Mouse (Mus musculus) embryonic facial prominence, embryonic 12.5 days (tissue): ENCODE measurements around the gene Sult2a8. TPM values are rescaled to one million over a fixed set of nuclear protein-coding genes. Genes with fewer than 3 reads are reported as not detected.
"Not testable (repeated sequence)": the region's sequence is repeated elsewhere in the genome, so short reads cannot be mapped to it uniquely, and the experiment has no call there.

ENCODE experiments used
- ATAC-seq: fragments of 200-750 bp; cut with Nextera tagmentation; 2 replicates; pipeline ENCODE4 v1.8.0; 2017; ENCODE audit not compliant: insufficient number of reproducible peaks, insufficient read depth, low FRiP score, low TSS enrichment
- H3K27ac ChIP-seq: fragments of 300-500 bp; sonication (generic); 2 replicates; pipeline ENCODE4 v1.5.1; 2016; ENCODE audit warnings: mild to moderate bottlenecking
- H3K27me3 ChIP-seq: fragments of 300-500 bp; sonication (generic); 2 replicates; pipeline ENCODE4 v1.6.1; 2016; ENCODE audit warnings: mild to moderate bottlenecking, moderate library complexity
- H3K36me3 ChIP-seq: fragments of 300-500 bp; sonication (generic); 2 replicates; pipeline ENCODE4 v1.6.1; 2016; ENCODE audit warnings: mild to moderate bottlenecking
- H3K4me1 ChIP-seq: fragments of 300-500 bp; sonication (generic); 2 replicates; pipeline ENCODE4 v1.6.1; 2016
- H3K4me2 ChIP-seq: fragments of 300-500 bp; sonication (generic); replicated peaks from 2 replicates; pipeline ENCODE4 v1.6.1; 2016; ENCODE audit warnings: mild to moderate bottlenecking, moderate library complexity
- H3K4me3 ChIP-seq: fragments of 300-500 bp; sonication (generic); 2 replicates; pipeline ENCODE4 v1.5.1; 2016; ENCODE audit warnings: mild to moderate bottlenecking
- H3K9ac ChIP-seq: fragments of 300-500 bp; sonication (generic); 2 replicates; pipeline ENCODE4 v1.6.1; 2016; ENCODE audit warnings: mild to moderate bottlenecking, moderate library complexity
- H3K9me3 ChIP-seq: fragments of 300-500 bp; sonication (generic); 2 replicates; pipeline ENCODE4 v1.6.1; 2016; ENCODE audit warnings: mild to moderate bottlenecking, moderate library complexity
- WGBS: fragments of 180-500 bp; shearing (Covaris S2); methylation state at CpG from one replicate; pipeline ENCODE4 v1.1.7; 2016; 5-methylcytosine and 5-hydroxymethylcytosine counted together
- polyA plus RNA-seq: library from polyadenylated mRNA; unstranded; fragments of >200 nt; fragmentation: Nextera tagmentation; extraction: Ambion mirVana; gene quantifications from 2 replicates; pipeline ENCODE4 v1.2.1, GENCODE M21; 2016

Gene Sult2a8
- not detected in 2 replicates for polyA plus RNA-seq

- H3K36me3 ChIP-seq, result no peaks in the 10 kb centered on the region
- peaks cover 8% of the 10 kb centered on the region; the same call in 1 of the 2 replicates for H3K9me3 ChIP-seq
- 61% methylated on average over 3 of the region's 3 CpGs for WGBS
- H3K4me1 ChIP-seq, result no peaks in the 10 kb centered on the region
- H3K4me2 ChIP-seq, result no peak within 1 kb of the TSS
- no peaks in the 10 kb centered on the region for H3K27me3 ChIP-seq
- no peak within 1 kb of the TSS for H3K9ac ChIP-seq
- ATAC-seq, result no peak
- no peak within 1 kb of the TSS for H3K4me3 ChIP-seq
- H3K27ac ChIP-seq, result no peak within 1 kb of the TSS
Measured at GRCm38 (mm10) chr7:14446534-14446933, at the start of gene Sult2a8. TSS of gene Sult2a8 (minus strand) at chr7:14446769.

DNA sequence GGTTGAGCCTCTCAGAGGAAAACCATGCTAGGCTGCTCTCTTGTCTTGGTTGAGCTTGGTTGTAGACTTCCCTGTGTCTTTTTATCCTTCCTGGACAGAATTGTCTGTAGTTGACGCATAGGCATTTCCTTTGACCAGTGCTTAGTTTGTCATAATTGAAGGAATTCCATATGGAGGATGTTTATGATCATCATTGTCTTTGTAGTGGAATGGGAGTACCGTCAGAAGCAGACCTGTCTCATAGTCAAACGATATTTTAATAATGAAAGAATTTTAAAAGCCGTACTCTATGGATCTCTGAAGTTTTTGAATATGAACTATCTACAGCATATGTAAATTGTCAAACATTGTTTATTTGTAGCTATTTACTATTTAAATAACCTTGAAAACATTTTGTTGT, 47.6 kb upstream of the Sult2a8 start, which contains the start of gene Sult2a7:
Gene Sult2a7 (minus strand): TSS at position 101 of the 400 bp plus-strand sequence.
- H3K9ac ChIP-seq, result no peak within 1 kb of the TSS
- H3K4me1 ChIP-seq, result no peaks in the 10 kb centered on the region
- ATAC-seq, result no peak
- no peak within 1 kb of the TSS for H3K4me2 ChIP-seq
- H3K4me3 ChIP-seq, result no peak within 1 kb of the TSS
- no peaks in the 10 kb centered on the region for H3K9me3 ChIP-seq
- H3K27ac ChIP-seq, result no peak within 1 kb of the TSS
- 87% methylated on average over 4 of the region's 4 CpGs for WGBS
- no peaks in the 10 kb centered on the region for H3K36me3 ChIP-seq
- H3K27me3 ChIP-seq, result no peaks in the 10 kb centered on the region

DNA sequence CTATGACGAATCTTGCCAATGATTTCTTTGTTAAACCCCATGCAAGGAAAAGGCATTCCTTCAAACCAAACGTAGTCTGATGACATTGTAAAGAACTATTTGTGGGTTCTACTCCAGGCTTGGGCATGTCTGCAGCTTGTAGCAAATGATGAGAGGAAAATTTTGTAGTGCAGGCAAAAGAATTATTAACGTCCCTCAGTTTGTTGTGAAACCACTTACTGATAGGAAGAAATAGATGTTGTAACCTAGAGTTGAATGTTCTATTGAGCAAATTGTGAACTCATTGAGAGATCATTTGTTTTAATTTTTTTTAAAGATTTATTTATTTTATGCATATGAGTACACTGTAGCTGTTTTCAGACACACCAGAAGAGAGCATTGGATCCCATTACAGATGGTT, 46.3 kb upstream of the Sult2a8 start:
- Histone ChIP-seq H3K4me2 (no peak overlapping the region), H3K4me3 (no peak overlapping the region), H3K27ac (no peak overlapping the region), H3K4me1 (no peaks in the 10 kb centered on the region), H3K36me3 (no peaks in the 10 kb centered on the region), H3K9me3 (no peaks in the 10 kb centered on the region), H3K27me3 (no peaks in the 10 kb centered on the region), H3K9ac (no peak overlapping the region)
- 67% methylated on average over 3 of the region's 3 CpGs for WGBS
- no peak for ATAC-seq

DNA sequence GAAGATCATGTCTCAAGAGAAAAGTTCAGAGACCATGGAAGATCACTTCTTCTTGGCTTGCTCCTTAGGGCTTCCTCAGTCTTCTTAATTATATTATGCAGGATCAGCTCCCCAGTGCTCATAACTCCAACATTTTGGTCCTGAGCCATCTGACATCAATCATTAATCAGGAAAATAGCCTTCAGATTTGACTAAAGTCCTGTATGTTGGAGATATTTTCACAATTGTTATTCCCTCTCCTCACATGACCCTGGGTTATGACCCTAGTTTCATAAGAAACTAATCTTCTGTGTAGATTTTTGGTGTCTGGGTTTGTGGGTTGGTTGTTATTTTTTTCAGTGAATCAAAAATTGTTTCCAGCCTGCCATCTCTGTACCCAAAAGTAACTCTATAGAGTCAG, 7.0 kb downstream of the Sult2a8 start:
- H3K4me2 ChIP-seq, result no peak overlapping the region
- no peak overlapping the region for H3K27ac ChIP-seq
- no peaks in the 10 kb centered on the region for H3K27me3 ChIP-seq
- no peak for ATAC-seq
- no peak overlapping the region for H3K4me3 ChIP-seq
- no peaks in the 10 kb centered on the region for H3K36me3 ChIP-seq
- H3K9ac ChIP-seq, result no peak overlapping the region
- no peaks in the 10 kb centered on the region for H3K4me1 ChIP-seq
- H3K9me3 ChIP-seq, result 0 out of 2 replicates have a peak, but pooled peaks cover 5% of the 10 kb centered on the region

GRCm38 (mm10) chr7:14438484-14438883, 8.1 kb downstream of the Sult2a8 start:
- Histone ChIP-seq H3K27me3 (no peaks in the 10 kb centered on the region), H3K9ac (no peak overlapping the region), H3K36me3 (no peaks in the 10 kb centered on the region), H3K9me3 (0 out of 2 replicates have a peak, but pooled peaks cover 5% of the 10 kb centered on the region), H3K4me1 (no peaks in the 10 kb centered on the region), H3K27ac (no peak overlapping the region), H3K4me2 (no peak overlapping the region), H3K4me3 (no peak overlapping the region)
- ATAC-seq, result no peak
- 72% methylated on average over 1 of the region's 1 CpGs for WGBS

GRCm38 (mm10) chr7:14438029-14438428, 8.5 kb downstream of the Sult2a8 start:
- 84% methylated on average over 2 of the region's 2 CpGs for WGBS
- Histone ChIP-seq H3K4me1 (no peaks in the 10 kb centered on the region), H3K9ac (no peak overlapping the region), H3K27me3 (no peaks in the 10 kb centered on the region), H3K36me3 (no peaks in the 10 kb centered on the region), H3K4me3 (no peak overlapping the region), H3K27ac (no peak overlapping the region), H3K4me2 (no peak overlapping the region), H3K9me3 (0 out of 2 replicates have a peak, but pooled peaks cover 5% of the 10 kb centered on the region)
- no peak for ATAC-seq

GRCm38 (mm10) chr7:14399363-14399762, 47.2 kb downstream of the Sult2a8 start:
- H3K9ac ChIP-seq, H3K4me3 ChIP-seq, H3K27ac ChIP-seq, H3K4me1 ChIP-seq, H3K27me3 ChIP-seq, H3K36me3 ChIP-seq, ATAC-seq, H3K4me2 ChIP-seq: not testable (repeated sequence)
- peaks cover 11% of the 10 kb centered on the region; the same call in 1 of the 2 replicates for H3K9me3 ChIP-seq

- Histone ChIP-seq H3K27me3 (no peaks in the 10 kb centered on the region), H3K9ac (no peak overlapping the region), H3K4me3 (no peak overlapping the region), H3K4me2 (no peak overlapping the region), H3K36me3 (no peaks in the 10 kb centered on the region), H3K4me1 (no peaks in the 10 kb centered on the region), H3K27ac (no peak overlapping the region), H3K9me3 (peaks cover 14% of the 10 kb centered on the region; the same call in 1 of the 2 replicates)
- no peak for ATAC-seq
Measured at GRCm38 (mm10) chr7:14396462-14396861, 50.1 kb downstream of the Sult2a8 start.

Other genes with a start within 250 kb of the Sult2a8 start
- gene Sult2a6, start 191.9 kb downstream of the Sult2a8 start, polyA plus RNA-seq, result not detected in 2 replicates
- not detected in 2 replicates for gene Obox8, start 113.2 kb downstream of the Sult2a8 start, polyA plus RNA-seq
- gene Sult2a7, start 47.5 kb upstream of the Sult2a8 start, polyA plus RNA-seq, result not detected in 2 replicates
- gene Vmn1r90, start 116.7 kb upstream of the Sult2a8 start, polyA plus RNA-seq, result 0.27 and 0.29 TPM in 2 replicates
- not detected in 2 replicates for gene Obox7, start 212.7 kb upstream of the Sult2a8 start, polyA plus RNA-seq